Mouse (Mus musculus) MEL (cell line): ENCODE measurements around the gene Lrrfip2. TPM values are rescaled to one million over a fixed set of nuclear protein-coding genes. Genes with fewer than 3 reads are reported as not detected.

Source experiments
- DNase-seq: peaks from one replicate; pipeline ENCODE4 v3.0.0; 2011; ENCODE audit warnings: low read depth, low spot score
- H3K27ac ChIP-seq: 2 replicates; pipeline ENCODE4 v1.5.1; 2012; ENCODE audit warnings: low read depth, mild to moderate bottlenecking, control low read depth, low read length, moderate library complexity; ENCODE audit not compliant: control insufficient read depth
- H3K27me3 ChIP-seq, 2 experiments: fragments of 150-350 bp in 1 of 2; sonication (generic) in 1 of 2; 2 replicates each; pipeline ENCODE4 v1.6.1; 2012; ENCODE audit warnings: low read length in 2 of 2, mild to moderate bottlenecking in 2 of 2, improper control_type of control experiment in 1 of 2, moderate library complexity in 1 of 2; ENCODE audit not compliant: insufficient read depth in 2 of 2, control insufficient read depth in 1 of 2
- H3K36me3 ChIP-seq, 2 experiments: 2 replicates each; pipeline ENCODE4 v1.6.1; 2012 to 2014; ENCODE audit warnings: low read length in 2 of 2, improper control_type of control experiment in 1 of 2, inconsistent platforms in 1 of 2, mild to moderate bottlenecking in 1 of 2; ENCODE audit not compliant: insufficient read depth in 2 of 2, control insufficient read depth in 1 of 2
- H3K4me1 ChIP-seq, 2 experiments: fragments of 150-350 bp in 1 of 2; sonication (generic) in 1 of 2; 2 replicates each; pipeline ENCODE4 v1.6.1; 2012; ENCODE audit warnings: low read length in 2 of 2, improper control_type of control experiment in 1 of 2, mild to moderate bottlenecking in 1 of 2; ENCODE audit not compliant: insufficient read depth in 2 of 2, control insufficient read depth in 1 of 2
- H3K4me3 ChIP-seq, 2 experiments: fragments of 150-350 bp in 1 of 2; sonication (generic) in 1 of 2; 2 replicates each; pipeline ENCODE4 v1.5.1; 2012; ENCODE audit warnings: low read depth in 2 of 2, low read length in 2 of 2, mild to moderate bottlenecking in 2 of 2, moderate library complexity in 2 of 2, control low read depth in 1 of 2, improper control_type of control experiment in 1 of 2; ENCODE audit not compliant: control insufficient read depth in 1 of 2, insufficient read depth in 1 of 2
- H3K79me2 ChIP-seq: 2 replicates; pipeline ENCODE4 v1.6.1; 2012; ENCODE audit warnings: mild to moderate bottlenecking, low read length, moderate library complexity; ENCODE audit not compliant: control insufficient read depth, poor library complexity, insufficient read depth
- H3K9ac ChIP-seq: 2 replicates; pipeline ENCODE4 v1.6.1; 2012; ENCODE audit warnings: low read depth, mild to moderate bottlenecking, control low read depth, low read length, moderate library complexity; ENCODE audit not compliant: control insufficient read depth, poor library complexity, severe bottlenecking
- H3K9me3 ChIP-seq: fragments of 150-350 bp; sonication (generic); replicated peaks from 2 replicates; pipeline ENCODE4 v1.6.1; 2012; ENCODE audit warnings: mild to moderate bottlenecking, low read length, improper control_type of control experiment, moderate library complexity; ENCODE audit not compliant: insufficient read depth
- CHD1 ChIP-seq: IDR thresholded peaks from 2 replicates; pipeline ENCODE4 v1.6.1; 2012; ENCODE audit warnings: low read depth, mild to moderate bottlenecking, inconsistent platforms, low read length, improper control_type of control experiment
- CTCF ChIP-seq, 3 experiments: IDR thresholded peaks in 2 of 3; conservative IDR thresholded peaks in 1 of 3; 2 replicates each; pipeline ENCODE4 v1.5.1; 2011 to 2012; ENCODE audit warnings: low read length in 3 of 3, low read depth in 2 of 3, mild to moderate bottlenecking in 2 of 3, improper control_type of control experiment in 1 of 3, inconsistent platforms in 1 of 3, mixed read lengths in 1 of 3, moderate library complexity in 1 of 3; ENCODE audit not compliant: control insufficient read depth in 1 of 3, insufficient read depth in 1 of 3, poor library complexity in 1 of 3, severe bottlenecking in 1 of 3
- E2F4 ChIP-seq: IDR thresholded peaks from 2 replicates; pipeline ENCODE4 v1.6.1; 2011; ENCODE audit warnings: low read depth, low read length, improper control_type of control experiment, borderline replicate concordance
- ETS1 ChIP-seq: IDR thresholded peaks from 2 replicates; pipeline ENCODE4 v1.6.1; 2012; ENCODE audit warnings: low read depth, mild to moderate bottlenecking, inconsistent platforms, low read length, improper control_type of control experiment, moderate library complexity
- GATA1 ChIP-seq: IDR thresholded peaks from 2 replicates; pipeline ENCODE4 v1.6.1; 2011; ENCODE audit warnings: low read depth, low read length, improper control_type of control experiment
- JUND ChIP-seq: IDR thresholded peaks from 2 replicates; pipeline ENCODE4 v1.6.1; 2011; ENCODE audit warnings: low read depth, mild to moderate bottlenecking, improper control_type of control experiment, low read length
- KAT2A ChIP-seq: conservative IDR thresholded peaks from 2 replicates; pipeline ENCODE4 v1.6.1; 2012; ENCODE audit warnings: low read depth, low read length, improper control_type of control experiment, inconsistent platforms
- MAZ ChIP-seq: IDR thresholded peaks from 2 replicates; pipeline ENCODE4 v1.6.1; 2012; ENCODE audit warnings: low read depth, mild to moderate bottlenecking, inconsistent platforms, low read length, improper control_type of control experiment
- MEF2A ChIP-seq: IDR thresholded peaks from 2 replicates; pipeline ENCODE4 v1.6.1; 2014; ENCODE audit warnings: low read depth, mild to moderate bottlenecking, inconsistent platforms, low read length, improper control_type of control experiment; ENCODE audit not compliant: poor library complexity, insufficient replicate concordance, severe bottlenecking; ENCODE audit errors: extremely low read depth
- MYB ChIP-seq: IDR thresholded peaks from 2 replicates; pipeline ENCODE4 v1.6.1; 2011; ENCODE audit warnings: mild to moderate bottlenecking, low read depth, low read length, improper control_type of control experiment
- POLR2A ChIP-seq, 2 experiments: IDR thresholded peaks; 2 replicates each; pipeline ENCODE4 v1.6.1; 2011 to 2012; ENCODE audit warnings: low read length in 2 of 2, mild to moderate bottlenecking in 2 of 2, control low read depth in 1 of 2, improper control_type of control experiment in 1 of 2, low read depth in 1 of 2, moderate library complexity in 1 of 2; ENCODE audit not compliant: control insufficient read depth in 1 of 2, insufficient read depth in 1 of 2, poor library complexity in 1 of 2
- POLR2AphosphoS2 ChIP-seq: IDR thresholded peaks from 2 replicates; pipeline ENCODE4 v1.6.1; 2011; ENCODE audit warnings: low read length, improper control_type of control experiment
- RCOR1 ChIP-seq: IDR thresholded peaks from 2 replicates; pipeline ENCODE4 v1.6.1; 2012; ENCODE audit warnings: low read depth, mild to moderate bottlenecking, inconsistent platforms, low read length, improper control_type of control experiment
- SIN3A ChIP-seq: IDR thresholded peaks from 2 replicates; pipeline ENCODE4 v1.6.1; 2012; ENCODE audit warnings: low read length, improper control_type of control experiment, inconsistent platforms
- SMC3 ChIP-seq: IDR thresholded peaks from 2 replicates; pipeline ENCODE4 v1.6.1; 2011; ENCODE audit warnings: low read depth, low read length, improper control_type of control experiment
- TAL1 ChIP-seq: IDR thresholded peaks from 2 replicates; pipeline ENCODE4 v1.6.1; 2012; ENCODE audit warnings: mild to moderate bottlenecking, inconsistent platforms, low read length, moderate library complexity, mixed read lengths
- UBTF ChIP-seq: IDR thresholded peaks from 2 replicates; pipeline ENCODE4 v1.6.1; 2012; ENCODE audit warnings: low read depth, mild to moderate bottlenecking, inconsistent platforms, low read length, improper control_type of control experiment, moderate library complexity, borderline replicate concordance; ENCODE audit not compliant: insufficient read depth
- USF1 ChIP-seq: IDR thresholded peaks from 2 replicates; pipeline ENCODE4 v1.6.1; 2014; ENCODE audit warnings: low read depth, mild to moderate bottlenecking, inconsistent platforms, low read length, improper control_type of control experiment, moderate library complexity
- ZKSCAN1 ChIP-seq: IDR thresholded peaks from 2 replicates; pipeline ENCODE4 v1.6.1; 2012; ENCODE audit warnings: low read depth, mild to moderate bottlenecking, inconsistent platforms, low read length, improper control_type of control experiment, moderate library complexity
- ZMIZ1 ChIP-seq: IDR thresholded peaks from 2 replicates; pipeline ENCODE4 v1.6.1; 2012; ENCODE audit warnings: low read depth, mild to moderate bottlenecking, inconsistent platforms, low read length, improper control_type of control experiment, moderate library complexity
- polyA plus RNA-seq, 2 experiments: library from polyadenylated mRNA; stranded (reverse) in 1 of 2; unstranded in 1 of 2; fragments of >175 nt in 1 of 2; fragments of >200 nt in 1 of 2; gene quantifications; 2 replicates each; pipeline versions ENCODE4 v1.2.1 to v1.2.4; 2012; ENCODE audit warnings: low replicate concordance in 2 of 2, low read depth in 1 of 2; ENCODE audit not compliant: insufficient read length in 2 of 2, insufficient read depth in 1 of 2, missing spikeins in 1 of 2
- total RNA-seq: library from RNA; depleted of rRNA; stranded (reverse); fragments of 300-350 nt; gene quantifications from 2 replicates; pipeline ENCODE4 v1.2.3, GENCODE M21; 2012

The Lrrfip2 gene
- total and polyA plus RNA-seq, 3 experiments, result 26.0 to 42.7 TPM; not detected in 1

DNA sequence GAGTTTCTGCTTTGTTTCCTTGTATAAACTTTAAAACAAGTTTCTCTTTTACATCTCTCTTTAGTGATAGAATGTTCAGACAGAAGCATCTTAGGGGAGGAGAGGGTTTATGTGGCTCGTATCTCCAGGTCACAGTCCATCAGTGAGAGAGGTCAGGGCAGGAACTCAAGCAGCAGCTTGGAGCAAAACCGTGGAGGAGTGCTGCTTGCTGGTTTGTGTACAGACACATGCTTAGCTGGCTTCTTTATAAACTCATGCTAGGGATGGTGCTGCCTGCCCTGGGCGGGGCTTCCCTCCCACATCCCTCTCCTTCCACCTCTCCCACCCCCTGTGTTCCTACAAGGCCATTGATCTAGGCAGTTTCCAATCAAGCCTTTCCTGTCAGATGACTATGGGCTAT lies 53.0 kb downstream of the Lrrfip2 start:
- Histone ChIP-seq H3K79me2 (no peaks in the 10 kb centered on the region), H3K27me3 (no peaks in the 10 kb centered on the region), H3K27ac (no peak overlapping the region), H3K4me3 (no peak overlapping the region), H3K4me1 (no peaks in the 10 kb centered on the region), H3K9me3 (no peaks in the 10 kb centered on the region), H3K36me3 (no peaks in the 10 kb centered on the region), H3K9ac (no peak overlapping the region)
- no peak for TF ChIP-seq SIN3A
- no peak for TF ChIP-seq ZMIZ1
- no peak for TF ChIP-seq MEF2A
- TF ChIP-seq SMC3, result no peak
- TF ChIP-seq ZKSCAN1, result no peak
- no peak for TF ChIP-seq ETS1
- no peak for TF ChIP-seq RCOR1
- TF ChIP-seq E2F4, result no peak
- TF ChIP-seq GATA1, result no peak
- TF ChIP-seq KAT2A, result no peak
- no peak for TF ChIP-seq USF1
- no peak for TF ChIP-seq MYB
- TF ChIP-seq POLR2A (IDR thresholded peaks at IDR 0.05; ENCODE audit: control insufficient read depth in 1 of 2, insufficient read depth in 1 of 2, low read depth in 1 of 2, low read length in 2 of 2, poor library complexity in 1 of 2), result no peak
- TF ChIP-seq JUND, result no peak
- no peak for DNase-seq

DNA sequence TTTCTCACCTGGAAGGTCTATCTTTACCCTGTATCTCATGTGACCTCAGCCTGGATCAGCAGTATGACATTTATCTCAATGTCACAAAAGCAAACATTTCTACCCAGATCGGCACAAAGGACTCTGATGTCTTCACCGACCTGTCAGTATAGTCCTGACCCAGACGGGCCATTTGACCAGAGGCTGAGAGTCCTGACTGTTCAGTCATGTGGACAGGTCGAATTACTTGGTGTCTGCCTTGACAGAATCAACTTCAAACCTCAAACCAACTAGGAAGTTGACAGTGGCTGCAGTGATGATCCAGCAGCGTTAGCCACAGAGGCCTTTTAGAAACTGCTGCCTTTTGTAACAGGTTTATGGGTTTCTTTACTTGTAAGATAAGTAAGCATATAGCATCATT lies 56.7 kb downstream of the Lrrfip2 start:
- Histone ChIP-seq H3K4me3 (no peak overlapping the region), H3K4me1 (no peaks in the 10 kb centered on the region), H3K27ac (no peak overlapping the region), H3K79me2 (no peaks in the 10 kb centered on the region), H3K36me3 (no peaks in the 10 kb centered on the region), H3K27me3 (no peaks in the 10 kb centered on the region), H3K9me3 (no peaks in the 10 kb centered on the region), H3K9ac (no peak overlapping the region)
- TF ChIP-seq MAZ (no peak), CHD1 (no peak), ZMIZ1 (no peak), TAL1 (no peak), UBTF (no peak), CTCF (IDR thresholded peaks at IDR 0.05 in 2 of 3, conservative IDR thresholded peaks at IDR 0.05 in 1 of 3; ENCODE audit: control insufficient read depth in 1 of 3, insufficient read depth in 1 of 3, low read depth in 2 of 3, low read length in 3 of 3, poor library complexity in 1 of 3, severe bottlenecking in 1 of 3) (no peak), POLR2AphosphoS2 (no peak)
- DNase-seq, result no peak
